Mouse (Mus musculus) limb, embryonic 13.5 days (tissue): ENCODE measurements at regions not wholly inside any gene's neighbourhood (a gene's known extent, or its start where the extent isn't known, plus 50 kb on each side); places are given as distances from the start of the nearest gene placed in this dataset.

Experiments used
- ATAC-seq: fragments of 200-750 bp; cut with Nextera tagmentation; 2 replicates; pipeline ENCODE4 v1.8.0; 2017; ENCODE audit warnings: low read depth, moderate number of reproducible peaks, moderate TSS enrichment; ENCODE audit not compliant: low FRiP score
- H3K27ac ChIP-seq: fragments of 300-500 bp; sonication (generic); 2 replicates; pipeline ENCODE4 v1.5.1; 2015; ENCODE audit warnings: inconsistent platforms, mild to moderate bottlenecking, moderate library complexity
- H3K27me3 ChIP-seq: fragments of 300-500 bp; sonication (generic); 2 replicates; pipeline ENCODE4 v1.6.1; 2015; ENCODE audit warnings: mild to moderate bottlenecking, inconsistent platforms
- H3K36me3 ChIP-seq: fragments of 300-500 bp; sonication (generic); 2 replicates; pipeline ENCODE4 v1.6.1; 2015; ENCODE audit warnings: inconsistent platforms, mild to moderate bottlenecking, moderate library complexity
- H3K4me1 ChIP-seq: fragments of 300-500 bp; sonication (generic); 2 replicates; pipeline ENCODE4 v1.6.1; 2015; ENCODE audit warnings: inconsistent platforms
- H3K4me2 ChIP-seq: fragments of 300-500 bp; sonication (generic); replicated peaks from 2 replicates; pipeline ENCODE4 v1.6.1; 2015; ENCODE audit warnings: inconsistent platforms, mild to moderate bottlenecking, moderate library complexity
- H3K4me3 ChIP-seq: fragments of 300-500 bp; sonication (generic); 2 replicates; pipeline ENCODE4 v1.5.1; 2015; ENCODE audit warnings: moderate library complexity, mild to moderate bottlenecking, inconsistent platforms
- H3K9ac ChIP-seq: fragments of 300-500 bp; sonication (generic); 2 replicates; pipeline ENCODE4 v1.6.1; 2015; ENCODE audit warnings: mild to moderate bottlenecking, inconsistent platforms
- H3K9me3 ChIP-seq: fragments of 300-500 bp; sonication (generic); 2 replicates; pipeline ENCODE4 v1.6.1; 2016; ENCODE audit warnings: inconsistent platforms
- WGBS: fragments of 180-500 bp; shearing (Covaris S2); methylation state at CpG from one replicate; pipeline ENCODE4 v1.1.7; 2015; 5-methylcytosine and 5-hydroxymethylcytosine counted together

DNA sequence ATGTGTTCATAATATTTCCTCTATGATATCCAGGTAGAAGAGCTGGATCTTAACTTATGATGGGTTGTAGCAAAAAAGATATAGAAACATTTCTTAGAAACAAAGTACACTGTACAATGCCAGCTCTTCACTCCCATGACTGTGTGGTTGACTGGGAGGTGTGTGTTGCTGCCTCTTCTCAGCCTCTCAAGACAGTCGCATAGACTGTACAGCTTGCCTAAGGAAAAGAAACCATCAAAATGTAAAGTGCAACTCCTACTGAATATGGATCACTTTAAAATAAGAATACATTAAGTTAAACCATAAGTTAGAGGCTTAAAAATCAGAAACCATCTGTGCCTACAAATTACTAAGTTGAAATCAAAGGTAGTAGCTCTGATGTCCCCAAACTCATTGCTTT lies 125.5 kb upstream of the P3h2 start:
- no peaks in the 10 kb centered on the region for H3K4me1 ChIP-seq
- WGBS = 89% methylated on average over 1 of the region's 1 CpGs
- H3K27ac ChIP-seq = no peak overlapping the region
- no peak overlapping the region for H3K4me2 ChIP-seq
- no peak for ATAC-seq
- no peak overlapping the region for H3K9ac ChIP-seq
- no peaks in the 10 kb centered on the region for H3K9me3 ChIP-seq
- H3K36me3 ChIP-seq = no peaks in the 10 kb centered on the region
- no peak overlapping the region for H3K4me3 ChIP-seq
- no peaks in the 10 kb centered on the region for H3K27me3 ChIP-seq

- Histone ChIP-seq H3K36me3 (no peaks in the 10 kb centered on the region), H3K27me3 (no peaks in the 10 kb centered on the region), H3K9me3 (peaks cover 8% of the 10 kb centered on the region), H3K9ac (no peak overlapping the region), H3K4me3 (no peak overlapping the region), H3K27ac (no peak overlapping the region), H3K4me2 (no peak overlapping the region), H3K4me1 (no peaks in the 10 kb centered on the region)
- ATAC-seq = no peak
- WGBS = 82% methylated on average over 3 of the region's 3 CpGs
Observed at GRCm38 (mm10) chr16:26211418-26211817, 105.8 kb upstream of the P3h2 start.

GRCm38 (mm10) chr16:26199125-26199524 lies 93.5 kb upstream of the P3h2 start:
- no peak for ATAC-seq
- H3K4me3 ChIP-seq = no peak overlapping the region

GRCm38 (mm10) chr16:26196345-26196744 lies 90.8 kb upstream of the P3h2 start:
- Histone ChIP-seq H3K27me3 (no peaks in the 10 kb centered on the region), H3K36me3 (no peaks in the 10 kb centered on the region), H3K9ac (no peak overlapping the region), H3K4me3 (no peak overlapping the region), H3K4me1 (peaks cover 3% of the 10 kb centered on the region; the same call in 1 of the 2 replicates), H3K27ac (no peak overlapping the region), H3K4me2 (no peak overlapping the region), H3K9me3 (no peaks in the 10 kb centered on the region)
- no peak for ATAC-seq

More at GRCm38 (mm10) chr16:26199125-26199524, 93.5 kb upstream of the P3h2 start:
- 18% methylated on average over 4 of the region's 4 CpGs for WGBS
- H3K4me1 ChIP-seq = peaks cover 3% of the 10 kb centered on the region; the same call in 1 of the 2 replicates
- no peak overlapping the region for H3K9ac ChIP-seq
- no peak overlapping the region for H3K4me2 ChIP-seq
- H3K36me3 ChIP-seq = no peaks in the 10 kb centered on the region
- H3K27me3 ChIP-seq = no peaks in the 10 kb centered on the region
- H3K9me3 ChIP-seq = no peaks in the 10 kb centered on the region
- no peak overlapping the region for H3K27ac ChIP-seq

- ATAC-seq = peak; percentile 82
- Histone ChIP-seq H3K27ac (peak overlapping the region; percentile 39; the same call in 1 of the 2 replicates), H3K4me2 (no peak overlapping the region), H3K9ac (no peak overlapping the region), H3K9me3 (no peaks in the 10 kb centered on the region), H3K36me3 (no peaks in the 10 kb centered on the region), H3K4me3 (no peak overlapping the region), H3K4me1 (peaks cover 23% of the 10 kb centered on the region), H3K27me3 (no peaks in the 10 kb centered on the region)
- 36% methylated on average over 8 of the region's 8 CpGs for WGBS
Observed at GRCm38 (mm10) chr16:26185288-26186281, 80.0 kb upstream of the P3h2 start.

- no peak overlapping the region for H3K4me2 ChIP-seq
- ATAC-seq = peak; percentile 80
- H3K36me3 ChIP-seq = no peaks in the 10 kb centered on the region
- H3K9ac ChIP-seq = no peak overlapping the region
- H3K27ac ChIP-seq = peak overlapping the region; percentile 65
- WGBS = 40% methylated on average over 6 of the region's 6 CpGs
- no peaks in the 10 kb centered on the region for H3K27me3 ChIP-seq
- no peaks in the 10 kb centered on the region for H3K9me3 ChIP-seq
- H3K4me1 ChIP-seq = peaks cover 23% of the 10 kb centered on the region
- no peak overlapping the region for H3K4me3 ChIP-seq
Observed at GRCm38 (mm10) chr16:26184647-26185262, 79.2 kb upstream of the P3h2 start.

DNA sequence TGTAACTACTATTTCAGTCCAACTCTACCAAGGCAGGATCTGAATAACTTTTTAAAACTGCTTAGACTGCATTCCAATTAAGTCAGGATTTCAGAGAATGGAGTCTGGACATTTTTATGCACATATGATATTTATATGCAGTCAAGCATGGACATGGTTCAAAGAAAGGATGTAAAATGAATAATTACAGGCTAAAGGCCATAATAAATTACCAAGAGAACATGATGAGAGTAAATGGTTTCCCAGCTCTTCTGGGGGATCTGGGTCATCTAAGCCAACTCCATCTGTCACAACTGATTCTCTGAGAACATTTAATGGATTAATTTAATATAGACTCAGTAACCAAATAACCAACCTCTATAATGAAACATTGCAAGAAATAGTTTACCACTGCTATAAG lies 77.9 kb upstream of the P3h2 start:
- Histone ChIP-seq H3K4me3 (no peak overlapping the region), H3K4me1 (peaks cover 23% of the 10 kb centered on the region), H3K27ac (no peak overlapping the region), H3K9ac (no peak overlapping the region), H3K36me3 (no peaks in the 10 kb centered on the region), H3K4me2 (no peak overlapping the region), H3K9me3 (no peaks in the 10 kb centered on the region), H3K27me3 (no peaks in the 10 kb centered on the region)
- no peak for ATAC-seq

- Histone ChIP-seq H3K27ac (no peak overlapping the region), H3K27me3 (no peaks in the 10 kb centered on the region), H3K9ac (no peak overlapping the region), H3K4me3 (no peak overlapping the region), H3K9me3 (no peaks in the 10 kb centered on the region), H3K4me2 (no peak overlapping the region), H3K4me1 (peaks cover 23% of the 10 kb centered on the region), H3K36me3 (no peaks in the 10 kb centered on the region)
- no peak for ATAC-seq
- 80% methylated on average over 3 of the region's 3 CpGs for WGBS
Observed at GRCm38 (mm10) chr16:26181716-26182115, 76.1 kb upstream of the P3h2 start.

- ATAC-seq = no peak; the same call in 1 of the 2 replicates
- WGBS = 28% methylated on average over 3 of the region's 3 CpGs
- Histone ChIP-seq H3K4me1 (0 out of 2 replicates have a peak, but pooled peaks cover 4% of the 10 kb centered on the region), H3K9ac (no peak overlapping the region), H3K27me3 (no peaks in the 10 kb centered on the region), H3K36me3 (no peaks in the 10 kb centered on the region), H3K9me3 (no peaks in the 10 kb centered on the region), H3K4me3 (no peak overlapping the region), H3K4me2 (no peak overlapping the region), H3K27ac (no peak overlapping the region)
Observed at GRCm38 (mm10) chr16:26171441-26171840, 65.9 kb upstream of the P3h2 start.

- H3K9me3 ChIP-seq = no peaks in the 10 kb centered on the region
- H3K27ac ChIP-seq = no peak overlapping the region
- no peaks in the 10 kb centered on the region for H3K36me3 ChIP-seq
- H3K4me3 ChIP-seq = no peak overlapping the region
- no peak for ATAC-seq
- 100% methylated on average over 1 of the region's 1 CpGs for WGBS
- H3K4me2 ChIP-seq = no peak overlapping the region
- H3K27me3 ChIP-seq = no peaks in the 10 kb centered on the region
- 0 out of 2 replicates have a peak, but pooled peaks cover 4% of the 10 kb centered on the region for H3K4me1 ChIP-seq
- H3K9ac ChIP-seq = no peak overlapping the region
Observed at GRCm38 (mm10) chr16:26169382-26169781, 63.8 kb upstream of the P3h2 start.

DNA sequence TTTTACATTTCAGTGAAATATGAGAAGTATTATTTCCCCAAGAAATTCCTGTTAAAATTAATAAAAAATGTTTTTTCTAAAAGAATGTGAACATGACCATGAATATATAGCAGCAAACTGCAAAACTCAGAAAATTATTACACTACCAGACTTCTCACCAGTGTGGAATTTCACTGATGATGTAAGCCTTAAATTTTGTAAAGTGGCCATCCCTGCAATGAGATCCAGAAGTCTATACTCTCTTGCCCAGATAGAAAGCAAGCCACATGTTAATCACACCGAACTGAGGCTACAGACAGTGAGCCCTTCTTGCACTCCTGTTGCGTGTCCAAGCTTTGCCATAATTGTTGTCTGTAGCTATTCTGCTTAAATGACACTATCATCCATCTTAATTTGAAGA lies 62.6 kb upstream of the P3h2 start:
- Histone ChIP-seq H3K4me2 (no peak overlapping the region), H3K27me3 (no peaks in the 10 kb centered on the region), H3K9me3 (no peaks in the 10 kb centered on the region), H3K4me1 (0 out of 2 replicates have a peak, but pooled peaks cover 4% of the 10 kb centered on the region), H3K9ac (no peak overlapping the region), H3K4me3 (no peak overlapping the region), H3K27ac (no peak overlapping the region), H3K36me3 (no peaks in the 10 kb centered on the region)
- ATAC-seq = no peak
- WGBS = 87% methylated on average over 2 of the region's 2 CpGs

- WGBS = 52% methylated on average over 4 of the region's 4 CpGs
- no peaks in the 10 kb centered on the region for H3K36me3 ChIP-seq
- no peak overlapping the region for H3K4me3 ChIP-seq
- no peak overlapping the region for H3K4me2 ChIP-seq
- H3K27ac ChIP-seq = no peak overlapping the region
- no peak overlapping the region for H3K9ac ChIP-seq
- no peak for ATAC-seq
- H3K9me3 ChIP-seq = no peaks in the 10 kb centered on the region
- H3K27me3 ChIP-seq = no peaks in the 10 kb centered on the region
- no peaks in the 10 kb centered on the region for H3K4me1 ChIP-seq
Observed at GRCm38 (mm10) chr16:26164066-26164465, 58.5 kb upstream of the P3h2 start.
